Mouse (Mus musculus): ENCODE measurements at regions not wholly inside any gene's neighbourhood (a gene's known extent, or its start where the extent isn't known, plus 50 kb on each side); places are given as distances from the start of the nearest gene placed in this dataset.
A peak's percentile ranks its signal among the peaks of the same experiment; 100 is the strongest.

- Histone ChIP-seq H3K27me3 (peaks cover 62% of the 10 kb centered on the region), H3K4me1 (replicated peaks) (peaks cover 32% of the 10 kb centered on the region), H3K27ac (peak overlapping the region; percentile 73), H3K4me2 (peak overlapping the region; percentile 70), H3K9me3 (replicated peaks) (no peaks in the 10 kb centered on the region), H3K36me3 (no peaks in the 10 kb centered on the region), H3K9ac (peak overlapping the region; percentile 58), H3K4me3 (replicated peaks) (peak overlapping the region; percentile 42)
- no peak for DNase-seq
- ATAC-seq (ENCODE audit: low read depth), result peak; percentile 34; the same call in 1 of the 2 replicates
- 5% methylated on average over 44 of the region's 44 CpGs for WGBS (ENCODE audit: insufficient replicate concordance)
Measured at GRCm38 (mm10) chr2:30707099-30708000, 96.1 kb downstream of the 1700001O22Rik start.

GRCm38 (mm10) chr2:30706036-30706435 is 97.4 kb downstream of the 1700001O22Rik start:
- Histone ChIP-seq H3K4me1 (replicated peaks) (peaks cover 25% of the 10 kb centered on the region), H3K9ac (no peak overlapping the region), H3K27me3 (peaks cover 49% of the 10 kb centered on the region), H3K9me3 (replicated peaks) (no peaks in the 10 kb centered on the region), H3K27ac (no peak overlapping the region), H3K4me2 (no peak overlapping the region), H3K4me3 (replicated peaks) (no peak overlapping the region), H3K36me3 (no peaks in the 10 kb centered on the region)
- WGBS (ENCODE audit: insufficient replicate concordance), result 71% methylated on average over 5 of the region's 5 CpGs
- ATAC-seq (ENCODE audit: low read depth), result no peak
- no peak for DNase-seq

- H3K4me3 ChIP-seq (replicated peaks), result no peak overlapping the region
- H3K27ac ChIP-seq, result no peak overlapping the region
- peaks cover 25% of the 10 kb centered on the region for H3K27me3 ChIP-seq
- no peaks in the 10 kb centered on the region for H3K36me3 ChIP-seq
- no peak overlapping the region for H3K4me2 ChIP-seq
- no peak for DNase-seq
- no peaks in the 10 kb centered on the region for H3K9me3 ChIP-seq (replicated peaks)
- H3K4me1 ChIP-seq (replicated peaks), result peaks cover 34% of the 10 kb centered on the region
- WGBS (ENCODE audit: insufficient replicate concordance), result 79% methylated on average over 1 of the region's 1 CpGs
- H3K9ac ChIP-seq, result no peak overlapping the region
- ATAC-seq (ENCODE audit: low read depth), result no peak
Measured at GRCm38 (mm10) chr2:30703308-30703707, 100.2 kb downstream of the 1700001O22Rik start.

- ATAC-seq (ENCODE audit: low read depth) (no peak), DNase-seq (no peak)
- Histone ChIP-seq H3K27ac (no peak overlapping the region), H3K4me1 (replicated peaks) (peaks cover 34% of the 10 kb centered on the region), H3K4me3 (replicated peaks) (no peak overlapping the region), H3K4me2 (no peak overlapping the region), H3K36me3 (no peaks in the 10 kb centered on the region), H3K9ac (no peak overlapping the region), H3K9me3 (replicated peaks) (no peaks in the 10 kb centered on the region), H3K27me3 (peaks cover 19% of the 10 kb centered on the region)
- WGBS (ENCODE audit: insufficient replicate concordance), result 39% methylated on average over 7 of the region's 7 CpGs
Measured at GRCm38 (mm10) chr2:30702711-30703110, 100.8 kb downstream of the 1700001O22Rik start.

GRCm38 (mm10) chr2:30700890-30701289 is 102.6 kb downstream of the 1700001O22Rik start:
- no peak for DNase-seq
- no peak overlapping the region; the same call in 1 of the 2 replicates for H3K27ac ChIP-seq
- peaks cover 3% of the 10 kb centered on the region; the same call in 1 of the 2 replicates for H3K27me3 ChIP-seq
- no peaks in the 10 kb centered on the region for H3K36me3 ChIP-seq
- no peak overlapping the region for H3K4me3 ChIP-seq (replicated peaks)
- no peak overlapping the region for H3K4me2 ChIP-seq
- WGBS (ENCODE audit: insufficient replicate concordance), result 64% methylated on average over 2 of the region's 2 CpGs
- no peak overlapping the region for H3K9ac ChIP-seq
- no peak for ATAC-seq (ENCODE audit: low read depth)
- H3K4me1 ChIP-seq (replicated peaks), result peaks cover 25% of the 10 kb centered on the region
- 0 out of 2 replicates have a peak, but pooled peaks cover 3% of the 10 kb centered on the region for H3K9me3 ChIP-seq (replicated peaks)

- Histone ChIP-seq H3K9ac (no peak overlapping the region), H3K27me3 (0 out of 2 replicates have a peak, but pooled peaks cover 3% of the 10 kb centered on the region), H3K4me1 (replicated peaks) (peaks cover 25% of the 10 kb centered on the region), H3K27ac (peak overlapping the region; percentile 59), H3K36me3 (no peaks in the 10 kb centered on the region), H3K9me3 (replicated peaks) (0 out of 2 replicates have a peak, but pooled peaks cover 3% of the 10 kb centered on the region), H3K4me3 (replicated peaks) (no peak overlapping the region), H3K4me2 (peak overlapping the region; percentile 30; the same call in 1 of the 2 replicates)
- ATAC-seq (ENCODE audit: low read depth) (no peak), DNase-seq (no peak)
- 70% methylated on average over 1 of the region's 1 CpGs for WGBS (ENCODE audit: insufficient replicate concordance)
Measured at GRCm38 (mm10) chr2:30700471-30700870, 103.0 kb downstream of the 1700001O22Rik start.

GRCm38 (mm10) chr2:30699797-30700454 is 103.5 kb downstream of the 1700001O22Rik start:
- H3K4me3 ChIP-seq (replicated peaks), result no peak overlapping the region
- H3K4me1 ChIP-seq (replicated peaks), result peaks cover 25% of the 10 kb centered on the region
- H3K27me3 ChIP-seq, result peaks cover 8% of the 10 kb centered on the region; the same call in 1 of the 2 replicates
- ATAC-seq (ENCODE audit: low read depth) (peak; percentile 65), DNase-seq (peak; percentile 55)
- 21% methylated on average over 6 of the region's 6 CpGs for WGBS (ENCODE audit: insufficient replicate concordance)
- peak overlapping the region; percentile 59 for H3K27ac ChIP-seq
- H3K36me3 ChIP-seq, result no peaks in the 10 kb centered on the region
- H3K9ac ChIP-seq, result no peak overlapping the region
- H3K4me2 ChIP-seq, result peak overlapping the region; percentile 30; the same call in 1 of the 2 replicates
- 0 out of 2 replicates have a peak, but pooled peaks cover 3% of the 10 kb centered on the region for H3K9me3 ChIP-seq (replicated peaks)

GRCm38 (mm10) chr2:30698758-30699535 is 104.1 kb downstream of the Cstad start:
- Histone ChIP-seq H3K4me1 (replicated peaks) (peaks cover 27% of the 10 kb centered on the region), H3K9me3 (replicated peaks) (0 out of 2 replicates have a peak, but pooled peaks cover 3% of the 10 kb centered on the region), H3K27ac (no peak overlapping the region), H3K36me3 (no peaks in the 10 kb centered on the region), H3K27me3 (peaks cover 16% of the 10 kb centered on the region), H3K4me2 (no peak overlapping the region), H3K9ac (no peak overlapping the region), H3K4me3 (replicated peaks) (no peak overlapping the region)
- WGBS (ENCODE audit: insufficient replicate concordance), result 68% methylated on average over 6 of the region's 6 CpGs
- ATAC-seq (ENCODE audit: low read depth) (no peak), DNase-seq (no peak)

GRCm38 (mm10) chr2:30697851-30698250 is 103.0 kb downstream of the Cstad start:
- H3K36me3 ChIP-seq, result no peaks in the 10 kb centered on the region
- DNase-seq (no peak), ATAC-seq (ENCODE audit: low read depth) (no peak)
- H3K4me3 ChIP-seq (replicated peaks), result no peak overlapping the region
- H3K27me3 ChIP-seq, result peaks cover 27% of the 10 kb centered on the region
- 0 out of 2 replicates have a peak, but pooled peaks cover 3% of the 10 kb centered on the region for H3K9me3 ChIP-seq (replicated peaks)
- H3K4me1 ChIP-seq (replicated peaks), result peaks cover 32% of the 10 kb centered on the region
- H3K4me2 ChIP-seq, result no peak overlapping the region
- WGBS (ENCODE audit: insufficient replicate concordance), result 52% methylated on average over 2 of the region's 2 CpGs
- H3K27ac ChIP-seq, result no peak overlapping the region
- no peak overlapping the region for H3K9ac ChIP-seq

GRCm38 (mm10) chr2:30695771-30696456 is 101.1 kb downstream of the Cstad start:
- Histone ChIP-seq H3K9me3 (replicated peaks) (0 out of 2 replicates have a peak, but pooled peaks cover 3% of the 10 kb centered on the region), H3K9ac (no peak overlapping the region), H3K36me3 (no peaks in the 10 kb centered on the region), H3K27ac (0 out of 2 replicates have a peak overlapping the region, but pooled peaks have one; percentile 12), H3K27me3 (peaks cover 45% of the 10 kb centered on the region), H3K4me3 (replicated peaks) (no peak overlapping the region), H3K4me1 (replicated peaks) (peaks cover 38% of the 10 kb centered on the region), H3K4me2 (no peak overlapping the region)
- DNase-seq (no peak), ATAC-seq (ENCODE audit: low read depth) (no peak)
- 68% methylated on average over 11 of the region's 11 CpGs for WGBS (ENCODE audit: insufficient replicate concordance)
